In the genomic region with DNA sequence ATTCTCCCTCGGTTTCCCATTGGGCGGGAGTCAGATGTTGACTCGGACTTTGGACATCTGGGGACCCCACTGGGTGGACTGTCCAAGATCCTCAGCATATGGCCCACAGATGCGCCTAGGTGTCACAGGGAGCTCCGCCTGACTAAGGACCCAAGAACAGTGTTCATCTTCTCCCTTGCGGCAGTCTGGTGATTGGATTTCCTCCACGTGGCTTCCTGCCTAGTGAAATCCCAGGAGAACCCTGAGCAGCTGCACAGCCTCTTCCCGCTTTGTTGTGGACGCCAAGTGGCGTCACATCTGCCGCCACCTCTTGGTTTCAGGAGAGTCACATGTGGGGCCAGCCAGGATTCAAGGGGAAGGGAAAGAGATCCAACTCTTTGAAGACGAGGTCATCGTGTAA, we compare ENCODE assay signal across 12 mouse cellular contexts.
DNase-seq lines count a peak whose midpoint lies in the region; ATAC-seq lines count a peak whose summit lies in the region.
"Had no signal": no experiment of that assay in that cellular context is flagged by ENCODE, and none has a peak within 500 bp of the region (broad histone marks: within the 10 kb centered on the region; RNA-seq: fewer than 3 reads in every experiment).

No protein-coding gene starts in this region.

- H3K4me3 ChIP-seq in heart, embryonic 12.5 days: no peak overlapping the region
- no peak overlapping the region for H3K4me3 ChIP-seq in midbrain, embryonic 11.5 days (ENCODE audit: low read depth, low read length)
- no peak overlapping the region for H3K4me3 ChIP-seq in midbrain, embryonic 13.5 days (replicated peaks)
- no peak overlapping the region for H3K4me3 ChIP-seq in forebrain, embryonic 10.5 days

- H3K4me1 ChIP-seq in heart, embryonic 12.5 days (replicated peaks): no peaks in the 10 kb centered on the region
- no peaks in the 10 kb centered on the region for H3K4me1 ChIP-seq in midbrain, embryonic 11.5 days (ENCODE audit: control insufficient read depth, insufficient read depth, low read length)
- H3K4me1 ChIP-seq in midbrain, embryonic 13.5 days (replicated peaks): no peaks in the 10 kb centered on the region
- H3K4me1 ChIP-seq in forebrain, embryonic 10.5 days: peaks cover 2% of the 10 kb centered on the region

- ATAC-seq in heart, embryonic 12.5 days (ENCODE audit: insufficient number of reproducible peaks, low FRiP score): no peak
- no peak for ATAC-seq in midbrain, embryonic 11.5 days (ENCODE audit: low FRiP score)
- no peak for ATAC-seq in midbrain, embryonic 13.5 days

- WGBS in heart, embryonic 12.5 days: 75% methylated on average over 13 of the region's 13 CpGs
- 88% methylated on average over 13 of the region's 13 CpGs for WGBS in midbrain, embryonic 11.5 days
- 89% methylated on average over 13 of the region's 13 CpGs for WGBS in midbrain, embryonic 13.5 days
- 93% methylated on average over 13 of the region's 13 CpGs for WGBS in forebrain, embryonic 10.5 days

- H3K9me3 ChIP-seq in heart, embryonic 12.5 days (replicated peaks): no peaks in the 10 kb centered on the region
- no peaks in the 10 kb centered on the region for H3K9me3 ChIP-seq in midbrain, embryonic 11.5 days (ENCODE audit: control insufficient read depth, low read length)
- no peaks in the 10 kb centered on the region for H3K9me3 ChIP-seq in midbrain, embryonic 13.5 days
- no peaks in the 10 kb centered on the region for H3K9me3 ChIP-seq in forebrain, embryonic 10.5 days

- DNase-seq in heart, adult 11 months: peak; percentile 96
- DNase-seq in midbrain, embryonic 11.5 days (ENCODE audit: low spot score, missing footprints): peak; percentile 51
- DNase-seq in heart, adult 8-10 months (ENCODE audit: low spot score): peak; percentile 19
- DNase-seq in forebrain, embryonic 10.5 days (ENCODE audit: extremely low spot score, low spot score): no peak
- no peak for DNase-seq in frontal cortex, postnatal 10 days (ENCODE audit: low spot score in 2 of 2)
- no peak for DNase-seq in thymus, postnatal 14 days
- DNase-seq: B cell, adult 2 months; right cerebral cortex, adult 18-20 months had no signal

- no peaks in the 10 kb centered on the region for H3K27me3 ChIP-seq in heart, embryonic 12.5 days (replicated peaks)
- H3K27me3 ChIP-seq in midbrain, embryonic 11.5 days (ENCODE audit: control insufficient read depth, insufficient read depth, low read length): no peaks in the 10 kb centered on the region
- no peaks in the 10 kb centered on the region for H3K27me3 ChIP-seq in midbrain, embryonic 13.5 days
- no peaks in the 10 kb centered on the region for H3K27me3 ChIP-seq in forebrain, embryonic 10.5 days (ENCODE audit: poor library complexity, severe bottlenecking)

- no peaks in the 10 kb centered on the region for H3K36me3 ChIP-seq in heart, embryonic 12.5 days
- no peaks in the 10 kb centered on the region for H3K36me3 ChIP-seq in midbrain, embryonic 11.5 days (ENCODE audit: control insufficient read depth, insufficient read depth, low read length)
- no peaks in the 10 kb centered on the region for H3K36me3 ChIP-seq in midbrain, embryonic 13.5 days
- H3K36me3 ChIP-seq in forebrain, embryonic 10.5 days (replicated peaks): no peaks in the 10 kb centered on the region

- H3K27ac ChIP-seq in heart, embryonic 12.5 days (ENCODE audit: poor library complexity, severe bottlenecking): no peak overlapping the region
- no peak overlapping the region for H3K27ac ChIP-seq in midbrain, embryonic 11.5 days (ENCODE audit: low read depth, low read length)
- H3K27ac ChIP-seq in midbrain, embryonic 13.5 days: no peak overlapping the region
- no peak overlapping the region for H3K27ac ChIP-seq in forebrain, embryonic 10.5 days
- H3K27ac ChIP-seq: hindbrain, embryonic 14.5 days; liver, embryonic 14.5 days had no signal

- H3K9ac ChIP-seq in heart, embryonic 12.5 days: no peak overlapping the region
- H3K9ac ChIP-seq in midbrain, embryonic 11.5 days (ENCODE audit: low read length): no peak overlapping the region
- no peak overlapping the region for H3K9ac ChIP-seq in midbrain, embryonic 13.5 days (replicated peaks)
- H3K9ac ChIP-seq: hindbrain, embryonic 14.5 days; liver, embryonic 14.5 days had no signal

- no peak overlapping the region for H3K4me2 ChIP-seq in heart, embryonic 12.5 days
- no peak overlapping the region for H3K4me2 ChIP-seq in midbrain, embryonic 11.5 days
- no peak overlapping the region for H3K4me2 ChIP-seq in midbrain, embryonic 13.5 days (replicated peaks)
- H3K4me2 ChIP-seq: hindbrain, embryonic 14.5 days had no signal

Comparison
In these comparisons a context has a peak if more than half of its experiments do, and no peak if none do; other contexts are left out.
1. DNase-seq: peak in heart, adult 11 months (single experiment), midbrain, embryonic 11.5 days (single experiment) and heart, adult 8-10 months (single experiment); none in forebrain, embryonic 10.5 days (single experiment), frontal cortex, postnatal 10 days (0 of 2) and thymus, postnatal 14 days (single experiment).